Mouse (Mus musculus) testis, adult 2 months (tissue): ENCODE data around the gene Tm6sf1.

ENCODE experiments used
- CTCF ChIP-seq: fragments of 200-500 bp; IDR thresholded peaks from 2 replicates; pipeline ENCODE4 v1.5.1; 2012; ENCODE audit warnings: low read depth, mild to moderate bottlenecking, inconsistent platforms, low read length, moderate library complexity; ENCODE audit not compliant: control insufficient read depth, insufficient read depth, insufficient replicate concordance
- POLR2A ChIP-seq: fragments of 200-500 bp; IDR thresholded peaks from 2 replicates; pipeline ENCODE4 v1.6.1; 2012; ENCODE audit warnings: low read depth, mild to moderate bottlenecking, inconsistent platforms, low read length, moderate library complexity; ENCODE audit not compliant: control insufficient read depth

- TF ChIP-seq POLR2A (no peak), CTCF (no peak)
Observed at GRCm38 (mm10) chr7:81875372-81875771, 16.6 kb downstream of the Tm6sf1 start.
